Mouse (Mus musculus) regulatory T cell (primary cell): ENCODE measurements around the gene Setd1b.

ENCODE experiments used
- in situ Hi-C: fragments of 300-600 bp; cut with MboI, MseI; formaldehyde crosslinking; loops from one replicate; pipeline ENCODE4 v1.15.1; 2025; ENCODE audit warnings: high pct_unique_total_duplicates

The Setd1b gene

GRCm38 (mm10) chr5:123138953-123139721, 2.9 kb upstream of the Setd1b start:
- in situ Hi-C loops, result loop anchor here (10.0 kb wide), 1 partner anchor 976 kb away; the partner anchor contains the start of genes Arl6ip4 and Ogfod2

- in situ Hi-C loops, result loop anchor here (10.0 kb wide), 1 partner anchor 975 kb away; the partner anchor contains the start of genes Arl6ip4 and Ogfod2
These were observed 2.0 kb upstream of the Setd1b start for GRCm38 (mm10) chr5:123139722-123140627.

GRCm38 (mm10) chr5:123140694-123141554, 1.1 kb upstream of the Setd1b start:
- in situ Hi-C loops, result no loop called here

GRCm38 (mm10) chr5:123141555-123142160, 335 bp upstream of the Setd1b start:
- in situ Hi-C loops, result no loop called here

GRCm38 (mm10) chr5:123143251-123143970, 1.4 kb downstream of the Setd1b start:
- in situ Hi-C loops, result no loop called here

GRCm38 (mm10) chr5:123143971-123144745, 2.2 kb downstream of the Setd1b start:
- in situ Hi-C loops, result no loop called here

GRCm38 (mm10) chr5:123144746-123145590, 3.0 kb downstream of the Setd1b start:
- in situ Hi-C loops, result no loop called here

- in situ Hi-C loops, result no loop called here
These were observed 4.4 kb downstream of the Setd1b start for GRCm38 (mm10) chr5:123146357-123146756.

- in situ Hi-C loops, result no loop called here
These were observed 5.6 kb downstream of the Setd1b start for GRCm38 (mm10) chr5:123147569-123147968.

- in situ Hi-C loops, result no loop called here
These were observed 6.2 kb downstream of the Setd1b start for GRCm38 (mm10) chr5:123148073-123148722.

- in situ Hi-C loops, result no loop called here
These were observed 7.7 kb downstream of the Setd1b start for GRCm38 (mm10) chr5:123149451-123150400.

- in situ Hi-C loops, result no loop called here
These were observed 8.6 kb downstream of the Setd1b start for GRCm38 (mm10) chr5:123150641-123151040.

- in situ Hi-C loops, result no loop called here
These were observed 9.1 kb downstream of the Setd1b start for GRCm38 (mm10) chr5:123151077-123151476.

- in situ Hi-C loops, result no loop called here
These were observed 9.8 kb downstream of the Setd1b start for GRCm38 (mm10) chr5:123151707-123152362.

GRCm38 (mm10) chr5:123152901-123153300, 10.9 kb downstream of the Setd1b start:
- in situ Hi-C loops, result no loop called here

GRCm38 (mm10) chr5:123155425-123155824, 13.4 kb downstream of the Setd1b start:
- in situ Hi-C loops, result loop anchor here (5.0 kb wide), 1 partner anchor 33 kb away; no protein-coding TSS in a partner anchor
